Mouse (Mus musculus) embryonic facial prominence, embryonic 15.5 days (tissue): Measurements from ENCODE around the gene Armc12. TPM values are rescaled to one million over a fixed set of nuclear protein-coding genes. Genes with fewer than 3 reads are reported as not detected.

Source experiments
- ATAC-seq: fragments of 200-750 bp; cut with Nextera tagmentation; 2 replicates; pipeline ENCODE4 v1.8.0; 2017; ENCODE audit warnings: low read depth, moderate TSS enrichment; ENCODE audit not compliant: insufficient number of reproducible peaks, low FRiP score, low TSS enrichment
- H3K27ac ChIP-seq: fragments of 300-500 bp; sonication (generic); replicated peaks from 2 replicates; pipeline ENCODE4 v1.5.1; 2015; ENCODE audit warnings: mild to moderate bottlenecking, inconsistent platforms
- H3K27me3 ChIP-seq: fragments of 300-500 bp; sonication (generic); 2 replicates; pipeline ENCODE4 v1.6.1; 2015; ENCODE audit warnings: inconsistent platforms
- H3K36me3 ChIP-seq: fragments of 300-500 bp; sonication (generic); 2 replicates; pipeline ENCODE4 v1.6.1; 2015; ENCODE audit warnings: mild to moderate bottlenecking, inconsistent platforms
- H3K4me1 ChIP-seq: fragments of 300-500 bp; sonication (generic); 2 replicates; pipeline ENCODE4 v1.6.1; 2015; ENCODE audit warnings: inconsistent platforms
- H3K4me2 ChIP-seq: fragments of 300-500 bp; sonication (generic); replicated peaks from 2 replicates; pipeline ENCODE4 v1.6.1; 2015; ENCODE audit warnings: mild to moderate bottlenecking, inconsistent platforms
- H3K4me3 ChIP-seq: fragments of 300-500 bp; sonication (generic); replicated peaks from 2 replicates; pipeline ENCODE4 v1.5.1; 2015; ENCODE audit warnings: mild to moderate bottlenecking, inconsistent platforms
- H3K9ac ChIP-seq: fragments of 300-500 bp; sonication (generic); 2 replicates; pipeline ENCODE4 v1.6.1; 2015; ENCODE audit warnings: inconsistent platforms
- H3K9me3 ChIP-seq: fragments of 300-500 bp; sonication (generic); replicated peaks from 2 replicates; pipeline ENCODE4 v1.6.1; 2016; ENCODE audit warnings: inconsistent platforms
- WGBS: fragments of 180-500 bp; shearing (Covaris S2); methylation state at CpG from one replicate; pipeline ENCODE4 v1.1.7; 2015; 5-methylcytosine and 5-hydroxymethylcytosine counted together
- polyA plus RNA-seq: library from polyadenylated mRNA; unstranded; fragments of >200 nt; fragmentation: Nextera tagmentation; extraction: Ambion mirVana; gene quantifications from 2 replicates; pipeline ENCODE4 v1.2.1, GENCODE M21; 2015

The Armc12 gene
- polyA plus RNA-seq, 1 experiment from 2014 or later: not detected

- Histone ChIP-seq H3K36me3 (no peaks in the 10 kb centered on the region), H3K27ac (no peak overlapping the region), H3K27me3 (no peaks in the 10 kb centered on the region), H3K4me2 (no peak overlapping the region), H3K4me1 (no peaks in the 10 kb centered on the region), H3K9ac (no peak overlapping the region), H3K4me3 (no peak overlapping the region), H3K9me3 (no peaks in the 10 kb centered on the region)
- no peak for ATAC-seq
- 36% methylated on average over 3 of the region's 3 CpGs for WGBS
These were observed 36.9 kb downstream of the Armc12 start for GRCm38 (mm10) chr17:28567541-28567940.

DNA sequence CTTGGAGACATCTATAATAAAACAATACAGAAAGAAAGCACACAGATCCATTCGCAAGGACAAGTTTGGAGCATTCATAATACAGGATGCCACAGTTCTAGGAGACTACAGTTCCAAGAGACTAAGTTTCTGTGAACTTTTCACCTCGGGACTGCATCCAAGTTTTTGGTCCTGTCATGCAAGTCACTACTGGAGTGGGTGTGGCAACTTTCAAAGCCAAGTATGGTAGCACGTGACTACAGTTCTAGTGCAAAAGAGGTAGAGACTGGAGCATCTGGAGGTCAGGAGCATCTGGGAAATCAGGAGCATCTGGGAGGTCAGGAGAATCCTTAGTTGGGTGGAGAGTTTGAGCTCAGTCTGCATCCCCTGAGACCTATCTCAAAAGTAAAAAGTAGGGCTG, 41.3 kb downstream of the Armc12 start:
- H3K9ac ChIP-seq: no peak overlapping the region

DNA sequence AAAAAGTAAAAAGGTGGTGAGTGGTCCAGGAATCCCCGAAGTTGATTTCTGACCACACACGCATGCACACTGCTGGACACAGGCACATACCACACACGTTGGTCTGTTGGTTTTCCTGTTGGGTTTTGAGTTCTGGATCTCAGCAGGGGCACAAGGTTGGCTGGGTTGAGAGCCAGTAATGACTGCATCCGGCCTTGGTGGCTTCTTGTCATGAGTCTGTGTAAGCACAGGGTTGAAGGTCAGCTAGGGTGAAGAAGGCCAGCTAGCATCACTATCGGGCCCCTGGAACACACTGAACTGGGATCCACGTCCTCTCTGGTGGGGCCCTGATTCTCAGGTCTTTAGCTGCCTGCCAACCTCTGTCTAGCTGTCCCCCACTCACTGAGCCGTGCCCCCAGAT, 41.9 kb downstream of the Armc12 start:
- H3K27ac ChIP-seq: no peak overlapping the region
- no peak overlapping the region for H3K4me2 ChIP-seq
- 80% methylated on average over 7 of the region's 7 CpGs for WGBS
- H3K9ac ChIP-seq: no peak overlapping the region
- ATAC-seq: no peak
- H3K27me3 ChIP-seq: 0 out of 2 replicates have a peak, but pooled peaks cover 5% of the 10 kb centered on the region
- peaks cover 11% of the 10 kb centered on the region for H3K4me1 ChIP-seq
- no peaks in the 10 kb centered on the region for H3K36me3 ChIP-seq
- H3K9me3 ChIP-seq: no peaks in the 10 kb centered on the region
- no peak overlapping the region for H3K4me3 ChIP-seq

More for the DNA sequence above, 41.3 kb downstream of the Armc12 start:
- H3K4me3 ChIP-seq: no peak overlapping the region
- 69% methylated on average over 3 of the region's 3 CpGs for whole genome bisulfite sequencing
- H3K27ac ChIP-seq: no peak overlapping the region
- H3K27me3 ChIP-seq: 0 out of 2 replicates have a peak, but pooled peaks cover 5% of the 10 kb centered on the region
- no peak for ATAC-seq
- no peak overlapping the region for H3K4me2 ChIP-seq
- H3K36me3 ChIP-seq: no peaks in the 10 kb centered on the region
- H3K4me1 ChIP-seq: peaks cover 11% of the 10 kb centered on the region
- no peaks in the 10 kb centered on the region for H3K9me3 ChIP-seq

- H3K9me3 ChIP-seq: no peaks in the 10 kb centered on the region
- H3K4me1 ChIP-seq: peaks cover 11% of the 10 kb centered on the region
- no peak overlapping the region for H3K4me3 ChIP-seq
- H3K4me2 ChIP-seq: no peak overlapping the region
- 0 out of 2 replicates have a peak, but pooled peaks cover 5% of the 10 kb centered on the region for H3K27me3 ChIP-seq
- WGBS: 75% methylated on average over 6 of the region's 6 CpGs
- H3K9ac ChIP-seq: no peak overlapping the region
- H3K36me3 ChIP-seq: no peaks in the 10 kb centered on the region
- no peak for ATAC-seq
- H3K27ac ChIP-seq: no peak overlapping the region
These were observed 42.3 kb downstream of the Armc12 start for GRCm38 (mm10) chr17:28572941-28573340.

GRCm38 (mm10) chr17:28575244-28576125, 44.9 kb downstream of the Armc12 start, which contains the start of gene Lhfpl5:
Gene Lhfpl5, plus strand, starts transcription at chr17:28575641.
- Histone ChIP-seq H3K9me3 (no peaks in the 10 kb centered on the region), H3K9ac (no peak within 1 kb of the TSS), H3K4me1 (peaks cover 11% of the 10 kb centered on the region), H3K27me3 (0 out of 2 replicates have a peak, but pooled peaks cover 5% of the 10 kb centered on the region), H3K27ac (no peak within 1 kb of the TSS), H3K4me2 (peak within 1 kb of the TSS; percentile 51), H3K4me3 (peak within 1 kb of the TSS; percentile 21), H3K36me3 (no peaks in the 10 kb centered on the region)
- ATAC-seq: peak; percentile 59; the same call in 1 of the 2 replicates
- WGBS: 14% methylated on average over 50 of the region's 50 CpGs

- no peak for ATAC-seq
- Histone ChIP-seq H3K27ac (no peak overlapping the region), H3K9ac (no peak overlapping the region), H3K9me3 (no peaks in the 10 kb centered on the region), H3K4me2 (no peak overlapping the region), H3K4me3 (no peak overlapping the region), H3K27me3 (0 out of 2 replicates have a peak, but pooled peaks cover 5% of the 10 kb centered on the region), H3K36me3 (no peaks in the 10 kb centered on the region), H3K4me1 (peaks cover 8% of the 10 kb centered on the region)
- WGBS: 3% methylated on average over 9 of the region's 9 CpGs
These were observed 49.8 kb downstream of the Armc12 start for GRCm38 (mm10) chr17:28580396-28580795.

DNA sequence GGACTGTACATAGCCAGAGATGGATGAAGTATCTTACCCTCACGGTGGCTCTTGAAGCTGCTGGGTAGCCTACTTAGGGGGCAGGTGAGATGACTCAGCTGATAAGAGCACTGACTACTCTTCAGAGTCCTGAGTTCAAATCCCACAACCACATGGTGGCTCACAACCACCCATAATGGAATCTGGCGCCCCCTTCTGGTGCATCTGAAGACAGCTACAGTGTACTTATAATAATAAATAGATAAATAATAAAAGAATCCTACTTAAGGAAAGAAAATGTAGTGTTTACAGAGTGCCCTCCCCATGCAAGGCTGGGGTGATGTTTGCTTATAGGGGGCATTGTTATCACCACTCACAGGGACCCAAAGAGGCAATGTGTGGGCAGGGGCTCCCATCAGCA, 50.5 kb downstream of the Armc12 start:
- WGBS: 53% methylated on average over 2 of the region's 2 CpGs
- no peaks in the 10 kb centered on the region for H3K36me3 ChIP-seq
- no peak for ATAC-seq
- no peak overlapping the region for H3K4me2 ChIP-seq
- 0 out of 2 replicates have a peak, but pooled peaks cover under 1% of the 10 kb centered on the region for H3K27me3 ChIP-seq
- 0 out of 2 replicates have a peak, but pooled peaks cover 1% of the 10 kb centered on the region for H3K4me1 ChIP-seq
- H3K4me3 ChIP-seq: no peak overlapping the region
- no peak overlapping the region for H3K9ac ChIP-seq
- H3K9me3 ChIP-seq: no peaks in the 10 kb centered on the region
- H3K27ac ChIP-seq: no peak overlapping the region

DNA sequence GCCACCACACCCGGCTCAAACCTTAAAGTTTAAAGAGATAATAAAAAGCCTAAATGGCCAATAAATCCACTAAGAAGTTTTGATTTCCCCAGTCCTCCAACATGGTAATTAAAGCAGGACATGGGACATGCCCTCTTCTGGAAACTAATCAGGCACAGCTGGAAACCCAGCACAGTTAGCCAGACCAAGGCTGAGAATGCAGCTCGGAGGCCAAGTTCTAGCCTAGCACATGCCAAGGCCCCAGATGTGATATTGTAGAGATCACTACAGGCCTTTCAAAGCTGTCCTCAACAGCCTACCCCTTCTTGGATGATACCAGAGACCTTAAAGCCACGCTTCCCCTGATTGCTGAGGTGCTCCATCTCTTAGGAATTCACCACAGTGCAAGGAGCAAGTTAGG, 55.9 kb downstream of the Armc12 start:
- Histone ChIP-seq H3K9ac (no peak overlapping the region), H3K27ac (no peak overlapping the region), H3K9me3 (no peaks in the 10 kb centered on the region), H3K4me1 (0 out of 2 replicates have a peak, but pooled peaks cover 7% of the 10 kb centered on the region), H3K36me3 (peaks cover 46% of the 10 kb centered on the region), H3K27me3 (no peaks in the 10 kb centered on the region), H3K4me2 (no peak overlapping the region), H3K4me3 (no peak overlapping the region)
- WGBS: 64% methylated on average over 3 of the region's 3 CpGs
- no peak for ATAC-seq

- H3K27ac ChIP-seq: no peak overlapping the region
- H3K27me3 ChIP-seq: no peaks in the 10 kb centered on the region
- ATAC-seq: no peak
- peaks cover 66% of the 10 kb centered on the region for H3K36me3 ChIP-seq
- 0 out of 2 replicates have a peak, but pooled peaks cover 12% of the 10 kb centered on the region for H3K4me1 ChIP-seq
- 82% methylated on average over 2 of the region's 2 CpGs for WGBS
- no peaks in the 10 kb centered on the region for H3K9me3 ChIP-seq
- no peak overlapping the region for H3K4me3 ChIP-seq
- H3K9ac ChIP-seq: no peak overlapping the region
- no peak overlapping the region for H3K4me2 ChIP-seq
These were observed 58.0 kb downstream of the Armc12 start for GRCm38 (mm10) chr17:28588591-28588990.
